In genomic region chr5:32414461-32414985, GRCm38 (mm10) we compare ENCODE assay signal across 10 mouse cellular contexts. TPM values are rescaled to one million over a fixed set of nuclear protein-coding genes. Genes with fewer than 3 reads are reported as not detected.
DNase-seq lines count a peak whose midpoint lies in the region; ATAC-seq and TF ChIP-seq lines count a peak whose summit lies in the region.
"Had no signal": no experiment of that assay in that cellular context is flagged by ENCODE, and none has a peak within 500 bp of the region (broad histone marks: within the 10 kb centered on the region; RNA-seq: fewer than 3 reads in every experiment).

No protein-coding gene starts in this region.

- 0 out of 2 replicates have a peak, but pooled peaks have one; percentile 8 for TF ChIP-seq CTCF in heart, adult 2 months (IDR thresholded peaks at IDR 0.05)

- peak in 1 of 2 experiments; percentile 43 for DNase-seq in heart, adult 2 months
- no peak for DNase-seq in heart, adult 11 months
- peak; percentile 36 to 39 for DNase-seq in adrenal gland, postnatal 36 days
- peak; percentile 21 to 52 for DNase-seq in gastrocnemius, adult 8-10 months (ENCODE audit: low spot score in 2 of 2)
- DNase-seq in natural killer cell, adult 2 months (ENCODE audit: low spot score in 2 of 2), result no peak
- DNase-seq: kidney, adult 8-10 months; midbrain, embryonic 14.5 days had no signal

- H3K9ac ChIP-seq in heart, adult 2 months (ENCODE audit: low read depth, low read length), result no peak overlapping the region
- H3K9ac ChIP-seq in intestine, embryonic 16.5 days (ENCODE audit: low read depth, low read length), result no peak overlapping the region
- no peak overlapping the region for H3K9ac ChIP-seq in liver, embryonic 12.5 days
- no peak overlapping the region for H3K9ac ChIP-seq in hindbrain, embryonic 16.5 days (ENCODE audit: low read depth, low read length)

- no peaks in the 10 kb centered on the region for H3K9me3 ChIP-seq in intestine, embryonic 16.5 days (ENCODE audit: control insufficient read depth, low read length)
- no peaks in the 10 kb centered on the region for H3K9me3 ChIP-seq in liver, embryonic 12.5 days (replicated peaks)
- no peaks in the 10 kb centered on the region for H3K9me3 ChIP-seq in hindbrain, embryonic 16.5 days (ENCODE audit: control insufficient read depth, low read length)

- no peak for TF ChIP-seq POLR2A in heart, adult 2 months (IDR thresholded peaks at IDR 0.05; ENCODE audit: insufficient read depth, low read depth, low read length)

- peaks cover 14% of the 10 kb centered on the region for H3K36me3 ChIP-seq in heart, adult 2 months (ENCODE audit: control insufficient read depth, insufficient read depth, low read length)
- H3K36me3 ChIP-seq in intestine, embryonic 16.5 days (ENCODE audit: control insufficient read depth, insufficient read depth, low read length), result no peaks in the 10 kb centered on the region
- no peaks in the 10 kb centered on the region for H3K36me3 ChIP-seq in liver, embryonic 12.5 days
- no peaks in the 10 kb centered on the region for H3K36me3 ChIP-seq in hindbrain, embryonic 16.5 days (ENCODE audit: control insufficient read depth, insufficient read depth, low read length)

- H3K4me3 ChIP-seq in heart, adult 2 months, result no peak overlapping the region
- H3K4me3 ChIP-seq in intestine, embryonic 16.5 days (ENCODE audit: low read length), result no peak overlapping the region
- no peak overlapping the region for H3K4me3 ChIP-seq in liver, embryonic 12.5 days
- no peak overlapping the region for H3K4me3 ChIP-seq in hindbrain, embryonic 16.5 days (ENCODE audit: low read length)

- peak overlapping the region; percentile 57 for H3K27ac ChIP-seq in heart, adult 2 months
- H3K27ac ChIP-seq in intestine, embryonic 16.5 days (ENCODE audit: low read length), result no peak overlapping the region
- H3K27ac ChIP-seq in liver, embryonic 12.5 days, result no peak overlapping the region
- H3K27ac ChIP-seq in hindbrain, embryonic 16.5 days (ENCODE audit: low read depth, low read length), result no peak overlapping the region

- no peaks in the 10 kb centered on the region for H3K79me2 ChIP-seq in heart, adult 2 months (replicated peaks; ENCODE audit: control insufficient read depth, insufficient read depth, low read length)

- no peaks in the 10 kb centered on the region for H3K27me3 ChIP-seq in heart, adult 2 months (ENCODE audit: control insufficient read depth, insufficient read depth, low read length)
- H3K27me3 ChIP-seq in intestine, embryonic 16.5 days (replicated peaks; ENCODE audit: control insufficient read depth, insufficient read depth, low read length), result no peaks in the 10 kb centered on the region
- no peaks in the 10 kb centered on the region for H3K27me3 ChIP-seq in liver, embryonic 12.5 days (replicated peaks)
- H3K27me3 ChIP-seq in hindbrain, embryonic 16.5 days (replicated peaks; ENCODE audit: control insufficient read depth, insufficient read depth, low read length), result no peaks in the 10 kb centered on the region

- peak; percentile 38; the same call in 1 of the 2 replicates for ATAC-seq in intestine, embryonic 16.5 days
- no peak for ATAC-seq in liver, embryonic 12.5 days
- ATAC-seq in hindbrain, embryonic 16.5 days, result no peak

- TF ChIP-seq EP300 in heart, adult 2 months (IDR thresholded peaks at IDR 0.05; ENCODE audit: insufficient read depth, low read depth, low read length), result 0 out of 2 replicates have a peak, but pooled peaks have one; percentile 37

- no peak overlapping the region for H3K4me2 ChIP-seq in intestine, embryonic 16.5 days (ENCODE audit: low read depth, low read length)
- H3K4me2 ChIP-seq in liver, embryonic 12.5 days, result no peak overlapping the region
- no peak overlapping the region for H3K4me2 ChIP-seq in hindbrain, embryonic 16.5 days (ENCODE audit: low read length)

- WGBS in heart, adult 2 months, result 52% methylated on average over 5 of the region's 5 CpGs
- 56% methylated on average over 5 of the region's 5 CpGs for WGBS in intestine, embryonic 16.5 days
- WGBS in liver, embryonic 12.5 days (ENCODE audit: insufficient replicate concordance), result 69% methylated on average over 5 of the region's 5 CpGs
- WGBS in hindbrain, embryonic 16.5 days, result 87% methylated on average over 5 of the region's 5 CpGs

- intact Hi-C loops in heart, adult 2 months (cut with DNase I), result no loop called here

- H3K4me1 ChIP-seq in heart, adult 2 months (ENCODE audit: control insufficient read depth, insufficient read depth, low read length), result peaks cover 31% of the 10 kb centered on the region
- peaks cover 26% of the 10 kb centered on the region for H3K4me1 ChIP-seq in intestine, embryonic 16.5 days (ENCODE audit: control insufficient read depth, insufficient read depth, low read length)
- peaks cover 7% of the 10 kb centered on the region; the same call in 1 of the 2 replicates for H3K4me1 ChIP-seq in liver, embryonic 12.5 days
- peaks cover 7% of the 10 kb centered on the region; the same call in 1 of the 2 replicates for H3K4me1 ChIP-seq in hindbrain, embryonic 16.5 days (ENCODE audit: control insufficient read depth, insufficient read depth, low read depth, low read length)

RNA-seq across cellular contexts. Expression of gene Ppp1cb, which starts 44.1 kb away (rescaled TPM):
- 100 to 1,000 TPM; 423 to 471 TPM for total RNA-seq in heart, adult 2 months (2021)
- 82.1 and 188 TPM in 2 replicates for polyA plus RNA-seq in heart, adult 2 months (2012; rRNA removed)
- 100 to 1,000 TPM; 359 to 576 TPM for total RNA-seq in adrenal gland, postnatal 36 days (2021)
- 100 to 1,000 TPM; 442 to 503 (median 471) TPM for total RNA-seq in gastrocnemius, adult 8-10 months (2022)
- 161 and 168 TPM in 2 replicates for polyA plus RNA-seq in intestine, embryonic 16.5 days (2015; fragmentation: Nextera tagmentation; extraction: Ambion mirVana)
- polyA plus RNA-seq in liver, embryonic 12.5 days (2016; fragmentation: Nextera tagmentation; extraction: Ambion mirVana), result 124 and 134 TPM in 2 replicates
- 178 and 187 TPM in 2 replicates for polyA plus RNA-seq in hindbrain, embryonic 16.5 days (2015; fragmentation: Nextera tagmentation; extraction: Ambion mirVana)

Comparison
In these comparisons a context has a peak if more than half of its experiments do, and no peak if none do; other contexts are left out.
1. DNase-seq: peak in adrenal gland, postnatal 36 days (2 of 2) and gastrocnemius, adult 8-10 months (2 of 2); none in heart, adult 11 months (single experiment) and natural killer cell, adult 2 months (0 of 2).